8 mouse cellular contexts compared by ENCODE assay signal in genomic region chr12:102438983-102439631, GRCm38 (mm10). TPM values are rescaled to one million over a fixed set of nuclear protein-coding genes. Genes with fewer than 3 reads are reported as not detected.
DNase-seq lines count a peak whose midpoint lies in the region; ATAC-seq and TF ChIP-seq lines count a peak whose summit lies in the region.

No protein-coding gene starts in this region.

- DNase-seq in lung, embryonic 14.5 days = no peak
- no peak for DNase-seq in lung, postnatal 4 days
- DNase-seq in limb, embryonic 10.5 days (ENCODE audit: low spot score) = no peak
- no peak for DNase-seq in ovary, postnatal 36 days (ENCODE audit: low spot score)
- no peak for DNase-seq in Muller cell, postnatal 12 days (ENCODE audit: inconsistent ontology term)
- no peak for DNase-seq in cerebellum, postnatal 25 days

- H3K9me3 ChIP-seq in lung, embryonic 14.5 days (ENCODE audit: low read depth, low read length) = no peaks in the 10 kb centered on the region
- no peaks in the 10 kb centered on the region for H3K9me3 ChIP-seq in embryonic facial prominence, embryonic 12.5 days
- H3K9me3 ChIP-seq in limb, embryonic 10.5 days (replicated peaks) = no peaks in the 10 kb centered on the region
- no peaks in the 10 kb centered on the region for H3K9me3 ChIP-seq in neural tube, embryonic 15.5 days (replicated peaks)

- peak; percentile 9 for ATAC-seq in lung, embryonic 14.5 days (ENCODE audit: insufficient read depth)
- ATAC-seq in embryonic facial prominence, embryonic 12.5 days (ENCODE audit: insufficient number of reproducible peaks, insufficient read depth, low FRiP score, low TSS enrichment) = 0 out of 2 replicates have a peak, but pooled peaks have one; percentile 38
- peak; percentile 68 for ATAC-seq in neural tube, embryonic 15.5 days (ENCODE audit: low FRiP score)

- H3K4me1 ChIP-seq in lung, embryonic 14.5 days (ENCODE audit: insufficient read depth) = peaks cover 4% of the 10 kb centered on the region; the same call in 1 of the 2 replicates
- H3K4me1 ChIP-seq in embryonic facial prominence, embryonic 12.5 days = peaks cover 9% of the 10 kb centered on the region
- H3K4me1 ChIP-seq in limb, embryonic 10.5 days = peaks cover 17% of the 10 kb centered on the region
- H3K4me1 ChIP-seq in neural tube, embryonic 15.5 days = peaks cover 29% of the 10 kb centered on the region

- peak overlapping the region; percentile 67 for H3K9ac ChIP-seq in lung, embryonic 14.5 days
- H3K9ac ChIP-seq in embryonic facial prominence, embryonic 12.5 days = peak overlapping the region; percentile 70
- peak overlapping the region; percentile 73 for H3K9ac ChIP-seq in neural tube, embryonic 15.5 days (replicated peaks)

- no peaks in the 10 kb centered on the region for H3K36me3 ChIP-seq in lung, embryonic 14.5 days (ENCODE audit: insufficient read depth)
- H3K36me3 ChIP-seq in embryonic facial prominence, embryonic 12.5 days = no peaks in the 10 kb centered on the region
- no peaks in the 10 kb centered on the region for H3K36me3 ChIP-seq in limb, embryonic 10.5 days
- H3K36me3 ChIP-seq in neural tube, embryonic 15.5 days = no peaks in the 10 kb centered on the region

- 2% methylated on average over 20 of the region's 20 CpGs for WGBS in lung, embryonic 14.5 days
- WGBS in embryonic facial prominence, embryonic 12.5 days = 3% methylated on average over 20 of the region's 20 CpGs
- 4% methylated on average over 20 of the region's 20 CpGs for WGBS in limb, embryonic 10.5 days
- WGBS in neural tube, embryonic 15.5 days = 2% methylated on average over 20 of the region's 20 CpGs

- no peaks in the 10 kb centered on the region for H3K27me3 ChIP-seq in lung, embryonic 14.5 days (ENCODE audit: insufficient read depth, low read length)
- H3K27me3 ChIP-seq in embryonic facial prominence, embryonic 12.5 days = no peaks in the 10 kb centered on the region
- no peaks in the 10 kb centered on the region for H3K27me3 ChIP-seq in limb, embryonic 10.5 days (ENCODE audit: low read depth, poor library complexity, severe bottlenecking)
- no peaks in the 10 kb centered on the region for H3K27me3 ChIP-seq in neural tube, embryonic 15.5 days (replicated peaks)

- no peak for TF ChIP-seq CTCF in lung, embryonic 14.5 days (IDR thresholded peaks at IDR 0.05; ENCODE audit: low read depth)

- peak overlapping the region; percentile 83 for H3K4me2 ChIP-seq in lung, embryonic 14.5 days
- H3K4me2 ChIP-seq in embryonic facial prominence, embryonic 12.5 days (replicated peaks) = peak overlapping the region; percentile 65
- peak overlapping the region; percentile 78 for H3K4me2 ChIP-seq in neural tube, embryonic 15.5 days

- peak overlapping the region; percentile 61 for H3K4me3 ChIP-seq in lung, embryonic 14.5 days (ENCODE audit: low read depth, low read length)
- H3K4me3 ChIP-seq in embryonic facial prominence, embryonic 12.5 days = peak overlapping the region; percentile 61
- peak overlapping the region; percentile 77 for H3K4me3 ChIP-seq in limb, embryonic 10.5 days
- H3K4me3 ChIP-seq in neural tube, embryonic 15.5 days (replicated peaks) = peak overlapping the region; percentile 71

- H3K27ac ChIP-seq in lung, embryonic 14.5 days (ENCODE audit: low read depth) = peak overlapping the region; percentile 9; the same call in 1 of the 2 replicates
- no peak overlapping the region; the same call in 1 of the 2 replicates for H3K27ac ChIP-seq in embryonic facial prominence, embryonic 12.5 days
- H3K27ac ChIP-seq in limb, embryonic 10.5 days = peak overlapping the region; percentile 85
- H3K27ac ChIP-seq in neural tube, embryonic 15.5 days (replicated peaks) = peak overlapping the region; percentile 84

RNA-seq across cellular contexts. Expression of gene Lgmn, which starts 0.5 kb away (rescaled TPM):
- 104 and 108 TPM in 2 replicates for polyA plus RNA-seq in lung, embryonic 14.5 days (2014; fragmentation: Nextera tagmentation; extraction: Ambion mirVana)
- polyA plus RNA-seq in embryonic facial prominence, embryonic 12.5 days (2016; fragmentation: Nextera tagmentation; extraction: Ambion mirVana) = 63.0 and 70.6 TPM in 2 replicates
- polyA plus RNA-seq in limb, embryonic 10.5 days (2016; fragmentation: Nextera tagmentation; extraction: Ambion mirVana) = 37.0 and 40.5 TPM in 2 replicates
- 117 and 123 TPM in 2 replicates for polyA plus RNA-seq in neural tube, embryonic 15.5 days (2015; fragmentation: Nextera tagmentation; extraction: Ambion mirVana)

RNA-seq across cellular contexts. Expression of gene Golga5, which starts 29.8 kb away (rescaled TPM):
- polyA plus RNA-seq in lung, embryonic 14.5 days (2014; fragmentation: Nextera tagmentation; extraction: Ambion mirVana) = 29.4 and 33.9 TPM in 2 replicates
- 35.9 and 41.2 TPM in 2 replicates for polyA plus RNA-seq in embryonic facial prominence, embryonic 12.5 days (2016; fragmentation: Nextera tagmentation; extraction: Ambion mirVana)
- 27.1 and 30.9 TPM in 2 replicates for polyA plus RNA-seq in limb, embryonic 10.5 days (2016; fragmentation: Nextera tagmentation; extraction: Ambion mirVana)
- 24.6 and 27.6 TPM in 2 replicates for polyA plus RNA-seq in neural tube, embryonic 15.5 days (2015; fragmentation: Nextera tagmentation; extraction: Ambion mirVana)

Comparison
In these comparisons a context has a peak if more than half of its experiments do, and no peak if none do; other contexts are left out.
1. ATAC-seq: peak in every context shown above with its lines; median percentile 68 in neural tube, embryonic 15.5 days; 38 in embryonic facial prominence, embryonic 12.5 days; 9 in lung, embryonic 14.5 days.